ENCODE assay signal across 8 mouse cellular contexts in genomic region chr17:27134187-27134586, GRCm38 (mm10). TPM values are rescaled to one million over a fixed set of nuclear protein-coding genes. Genes with fewer than 3 reads are reported as not detected.
DNase-seq lines count a peak whose midpoint lies in the region; ATAC-seq and TF ChIP-seq lines count a peak whose summit lies in the region.

No protein-coding gene starts in this region.

- TF ChIP-seq CTCF in testis, adult 2 months (IDR thresholded peaks at IDR 0.05; ENCODE audit: control insufficient read depth, insufficient read depth, insufficient replicate concordance, low read depth, low read length): no peak

- peak overlapping the region; percentile 45 for H3K4me2 ChIP-seq in forebrain, embryonic 15.5 days (replicated peaks)
- H3K4me2 ChIP-seq in liver, embryonic 13.5 days: peak overlapping the region; percentile 73
- peak overlapping the region; percentile 68 for H3K4me2 ChIP-seq in stomach, embryonic 16.5 days (ENCODE audit: low read depth, low read length)

- WGBS in forebrain, embryonic 15.5 days: 23% methylated on average over 9 of the region's 9 CpGs
- 19% methylated on average over 9 of the region's 9 CpGs for WGBS in liver, embryonic 13.5 days (ENCODE audit: insufficient replicate concordance)
- WGBS in stomach, embryonic 16.5 days: 23% methylated on average over 9 of the region's 9 CpGs

- H3K4me1 ChIP-seq in testis, adult 2 months (ENCODE audit: control insufficient read depth, insufficient read depth, low read length): peaks cover 18% of the 10 kb centered on the region
- peaks cover 44% of the 10 kb centered on the region for H3K4me1 ChIP-seq in forebrain, embryonic 15.5 days
- H3K4me1 ChIP-seq in liver, embryonic 13.5 days (replicated peaks): peaks cover 63% of the 10 kb centered on the region
- H3K4me1 ChIP-seq in stomach, embryonic 16.5 days (ENCODE audit: control insufficient read depth, insufficient read depth, low read length): peaks cover 26% of the 10 kb centered on the region

- H3K36me3 ChIP-seq in testis, adult 2 months (ENCODE audit: control insufficient read depth, insufficient read depth, low read length): no peaks in the 10 kb centered on the region
- H3K36me3 ChIP-seq in forebrain, embryonic 15.5 days: no peaks in the 10 kb centered on the region
- H3K36me3 ChIP-seq in liver, embryonic 13.5 days: peaks cover 7% of the 10 kb centered on the region; the same call in 1 of the 2 replicates
- no peaks in the 10 kb centered on the region for H3K36me3 ChIP-seq in stomach, embryonic 16.5 days (ENCODE audit: control insufficient read depth, insufficient read depth, low read length)

- peak; percentile 31 for ATAC-seq in forebrain, embryonic 15.5 days (replicated peaks)
- peak; percentile 61 for ATAC-seq in liver, embryonic 13.5 days (ENCODE audit: low read depth)
- no peak for ATAC-seq in stomach, embryonic 16.5 days (ENCODE audit: insufficient read depth, low FRiP score)

- peak overlapping the region; percentile 63 for H3K27ac ChIP-seq in testis, adult 2 months (ENCODE audit: control insufficient read depth, insufficient read depth, low read depth, low read length)
- peak overlapping the region; percentile 83 for H3K27ac ChIP-seq in forebrain, embryonic 15.5 days (replicated peaks)
- H3K27ac ChIP-seq in liver, embryonic 13.5 days: peak overlapping the region; percentile 63
- no peak overlapping the region for H3K27ac ChIP-seq in stomach, embryonic 16.5 days (ENCODE audit: low read length)

- peak overlapping the region; percentile 89 for H3K4me3 ChIP-seq in testis, adult 2 months (ENCODE audit: control insufficient read depth, low read depth, low read length)
- H3K4me3 ChIP-seq in forebrain, embryonic 15.5 days: peak overlapping the region; percentile 67
- peak overlapping the region; percentile 81 for H3K4me3 ChIP-seq in liver, embryonic 13.5 days (replicated peaks)
- peak overlapping the region; percentile 77 for H3K4me3 ChIP-seq in stomach, embryonic 16.5 days (replicated peaks; ENCODE audit: low read length)

- no peak for DNase-seq in testis, postnatal 10 days (ENCODE audit: low spot score)
- DNase-seq in liver, embryonic 13.5 days: no peak
- DNase-seq in frontal cortex, postnatal 25 days (ENCODE audit: low spot score in 2 of 2): no peak
- no peak for DNase-seq in left cerebral cortex, postnatal 25 days (ENCODE audit: low spot score in 2 of 2)
- no peak for DNase-seq in B cell, adult 2 months

- intact Hi-C loops in left cerebral cortex, postnatal 25 days (cut with DNase I): no loop called here

- H3K9ac ChIP-seq in forebrain, embryonic 15.5 days (replicated peaks): peak overlapping the region; percentile 74
- H3K9ac ChIP-seq in liver, embryonic 13.5 days: peak overlapping the region; percentile 79
- peak overlapping the region; percentile 81 for H3K9ac ChIP-seq in stomach, embryonic 16.5 days (ENCODE audit: low read length)

- no peak for TF ChIP-seq POLR2A in testis, adult 2 months (IDR thresholded peaks at IDR 0.05; ENCODE audit: control insufficient read depth, low read depth, low read length)

- H3K27me3 ChIP-seq in testis, adult 2 months (ENCODE audit: control insufficient read depth, insufficient read depth, low read length): no peaks in the 10 kb centered on the region
- no peaks in the 10 kb centered on the region for H3K27me3 ChIP-seq in forebrain, embryonic 15.5 days
- 0 out of 2 replicates have a peak, but pooled peaks cover 3% of the 10 kb centered on the region for H3K27me3 ChIP-seq in liver, embryonic 13.5 days
- H3K27me3 ChIP-seq in stomach, embryonic 16.5 days (ENCODE audit: control insufficient read depth, insufficient read depth, low read length): no peaks in the 10 kb centered on the region

- no peaks in the 10 kb centered on the region for H3K9me3 ChIP-seq in forebrain, embryonic 15.5 days
- H3K9me3 ChIP-seq in liver, embryonic 13.5 days (replicated peaks): no peaks in the 10 kb centered on the region
- peaks cover 4% of the 10 kb centered on the region; the same call in 1 of the 2 replicates for H3K9me3 ChIP-seq in stomach, embryonic 16.5 days (replicated peaks; ENCODE audit: control insufficient read depth, low read length)

RNA-seq across cellular contexts. Expression of gene Uqcc2, which starts 0.5 kb away (rescaled TPM):
- 1,024 and 1,028 TPM in 2 replicates for polyA plus RNA-seq in testis, adult 2 months (2012; rRNA removed)
- 278 and 295 TPM in 2 replicates for polyA plus RNA-seq in forebrain, embryonic 15.5 days (2015; fragmentation: Nextera tagmentation; extraction: Ambion mirVana)
- polyA plus RNA-seq in liver, embryonic 13.5 days (2015; fragmentation: Nextera tagmentation; extraction: Ambion mirVana): 211 and 216 TPM in 2 replicates
- 243 and 267 TPM in 2 replicates for polyA plus RNA-seq in stomach, embryonic 16.5 days (2015; fragmentation: Nextera tagmentation; extraction: Ambion mirVana)
- 100 to 1,000 TPM; 215 to 241 TPM for total RNA-seq in left cerebral cortex, postnatal 25 days (2021)

RNA-seq across cellular contexts. Expression of gene Ip6k3, which starts 33.4 kb away (rescaled TPM):
- polyA plus RNA-seq in testis, adult 2 months (2012; rRNA removed): 0.05 and 0.06 TPM in 2 replicates
- 0.17 and 0.31 TPM in 2 replicates for polyA plus RNA-seq in forebrain, embryonic 15.5 days (2015; fragmentation: Nextera tagmentation; extraction: Ambion mirVana)
- 0.06 TPM in 1 of 2 replicates, not detected in the other for polyA plus RNA-seq in liver, embryonic 13.5 days (2015; fragmentation: Nextera tagmentation; extraction: Ambion mirVana)
- polyA plus RNA-seq in stomach, embryonic 16.5 days (2015; fragmentation: Nextera tagmentation; extraction: Ambion mirVana): 0.34 and 1.3 TPM in 2 replicates
- total RNA-seq in left cerebral cortex, postnatal 25 days (2021): under 1 TPM; 0.32 to 0.44 TPM
